Mouse (Mus musculus) limb, embryonic 12.5 days (tissue): ENCODE results near the gene St8sia1. TPM values are rescaled to one million over a fixed set of nuclear protein-coding genes. Genes with fewer than 3 reads are reported as not detected.
"Not testable (repeated sequence)": the region's sequence is repeated elsewhere in the genome, so short reads cannot be mapped to it uniquely, and the experiment has no call there.

ENCODE experiments used
- ATAC-seq: fragments of 200-750 bp; cut with Nextera tagmentation; 2 replicates; pipeline ENCODE4 v1.8.0; 2017; ENCODE audit warnings: low read depth, moderate TSS enrichment; ENCODE audit not compliant: insufficient number of reproducible peaks, insufficient read depth, low FRiP score, low TSS enrichment
- H3K27ac ChIP-seq: fragments of 300-500 bp; sonication (generic); 2 replicates; pipeline ENCODE4 v1.5.1; 2016; ENCODE audit warnings: mild to moderate bottlenecking, moderate library complexity
- H3K27me3 ChIP-seq: fragments of 300-500 bp; sonication (generic); 2 replicates; pipeline ENCODE4 v1.6.1; 2016; ENCODE audit warnings: mild to moderate bottlenecking, moderate library complexity
- H3K36me3 ChIP-seq: fragments of 300-500 bp; sonication (generic); 2 replicates; pipeline ENCODE4 v1.6.1; 2016; ENCODE audit warnings: mild to moderate bottlenecking, moderate library complexity
- H3K4me1 ChIP-seq: fragments of 300-500 bp; sonication (generic); replicated peaks from 2 replicates; pipeline ENCODE4 v1.6.1; 2016
- H3K4me2 ChIP-seq: fragments of 300-500 bp; sonication (generic); 2 replicates; pipeline ENCODE4 v1.6.1; 2016; ENCODE audit warnings: mild to moderate bottlenecking, moderate library complexity
- H3K4me3 ChIP-seq: fragments of 300-500 bp; sonication (generic); replicated peaks from 2 replicates; pipeline ENCODE4 v1.5.1; 2016; ENCODE audit warnings: mild to moderate bottlenecking
- H3K9ac ChIP-seq: fragments of 300-500 bp; sonication (generic); replicated peaks from 2 replicates; pipeline ENCODE4 v1.6.1; 2016; ENCODE audit warnings: mild to moderate bottlenecking, moderate library complexity
- H3K9me3 ChIP-seq: fragments of 300-500 bp; sonication (generic); 2 replicates; pipeline ENCODE4 v1.6.1; 2016; ENCODE audit warnings: mild to moderate bottlenecking, moderate library complexity
- WGBS: fragments of 180-500 bp; shearing (Covaris S2); methylation state at CpG from one replicate; pipeline ENCODE4 v1.1.7; 2016; 5-methylcytosine and 5-hydroxymethylcytosine counted together
- polyA plus RNA-seq: library from polyadenylated mRNA; unstranded; fragments of >200 nt; fragmentation: Nextera tagmentation; extraction: Ambion mirVana; gene quantifications from 2 replicates; pipeline ENCODE4 v1.2.1, GENCODE M21; 2016

St8sia1 gene
- polyA plus RNA-seq, 1 experiment from 2014 or later: 1.5 TPM

DNA sequence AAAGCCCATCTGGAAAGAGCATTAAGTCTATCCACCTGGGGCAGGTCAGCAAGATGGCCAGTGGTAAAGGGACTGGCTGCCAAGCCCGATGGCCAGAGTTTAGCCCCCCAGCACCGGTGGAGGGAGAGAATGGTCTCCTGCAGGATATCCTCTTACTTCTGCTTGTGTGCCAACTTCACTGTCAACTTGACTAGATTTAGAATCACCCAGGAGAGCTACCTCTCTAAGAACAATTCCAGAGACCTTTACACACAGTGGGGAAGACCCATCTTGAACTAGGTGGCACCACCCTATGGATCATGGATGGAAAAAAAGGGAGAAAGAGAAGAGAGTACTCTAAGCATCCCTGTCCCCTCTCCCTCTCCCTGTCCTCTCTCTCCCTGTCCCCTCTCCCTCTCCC lies 28.7 kb upstream of the St8sia1 start:
- no peak for ATAC-seq
- Histone ChIP-seq H3K9ac (no peak overlapping the region), H3K27me3 (no peaks in the 10 kb centered on the region), H3K4me1 (peaks cover 18% of the 10 kb centered on the region; the same call in 1 of the 2 replicates), H3K9me3 (no peaks in the 10 kb centered on the region), H3K4me3 (no peak overlapping the region), H3K4me2 (no peak overlapping the region), H3K27ac (no peak overlapping the region), H3K36me3 (no peaks in the 10 kb centered on the region)
- 64% methylated on average over 2 of the region's 2 CpGs for WGBS

- Histone ChIP-seq H3K9me3 (no peaks in the 10 kb centered on the region), H3K27me3 (no peaks in the 10 kb centered on the region), H3K36me3 (no peaks in the 10 kb centered on the region), H3K4me1 (peaks cover 18% of the 10 kb centered on the region; the same call in 1 of the 2 replicates), H3K9ac (no peak overlapping the region), H3K27ac (no peak overlapping the region), H3K4me2 (no peak overlapping the region), H3K4me3 (no peak overlapping the region)
- 44% methylated on average over 7 of the region's 7 CpGs for whole genome bisulfite sequencing
- ATAC-seq: no peak
Observed at GRCm38 (mm10) chr6:142992099-142992498, 27.8 kb upstream of the St8sia1 start.

GRCm38 (mm10) chr6:142991391-142992059 lies 27.3 kb upstream of the St8sia1 start:
- Histone ChIP-seq H3K4me3 (no peak overlapping the region), H3K4me2 (no peak overlapping the region), H3K9me3 (no peaks in the 10 kb centered on the region), H3K9ac (no peak overlapping the region), H3K36me3 (no peaks in the 10 kb centered on the region), H3K4me1 (peaks cover 18% of the 10 kb centered on the region; the same call in 1 of the 2 replicates), H3K27ac (no peak overlapping the region), H3K27me3 (no peaks in the 10 kb centered on the region)
- ATAC-seq: no peak
- 43% methylated on average over 7 of the region's 7 CpGs for WGBS

- H3K4me1 ChIP-seq: peaks cover 18% of the 10 kb centered on the region; the same call in 1 of the 2 replicates
- no peak overlapping the region for H3K4me3 ChIP-seq
- H3K27ac ChIP-seq: no peak overlapping the region
- WGBS: 79% methylated on average over 9 of the region's 9 CpGs
- no peaks in the 10 kb centered on the region for H3K36me3 ChIP-seq
- no peaks in the 10 kb centered on the region for H3K9me3 ChIP-seq
- H3K9ac ChIP-seq: no peak overlapping the region
- no peaks in the 10 kb centered on the region for H3K27me3 ChIP-seq
- H3K4me2 ChIP-seq: no peak overlapping the region
- no peak for ATAC-seq
Observed at GRCm38 (mm10) chr6:142990516-142990915, 26.3 kb upstream of the St8sia1 start.

- 91% methylated on average over 13 of the region's 13 CpGs for WGBS
- no peak overlapping the region for H3K4me3 ChIP-seq
- H3K9ac ChIP-seq: no peak overlapping the region
- H3K4me1 ChIP-seq: peaks cover 18% of the 10 kb centered on the region; the same call in 1 of the 2 replicates
- no peak overlapping the region for H3K4me2 ChIP-seq
- H3K9me3 ChIP-seq: no peaks in the 10 kb centered on the region
- H3K27me3 ChIP-seq: no peaks in the 10 kb centered on the region
- no peak for ATAC-seq
- no peak overlapping the region for H3K27ac ChIP-seq
- H3K36me3 ChIP-seq: no peaks in the 10 kb centered on the region
Observed at GRCm38 (mm10) chr6:142989495-142989894, 25.2 kb upstream of the St8sia1 start.

DNA sequence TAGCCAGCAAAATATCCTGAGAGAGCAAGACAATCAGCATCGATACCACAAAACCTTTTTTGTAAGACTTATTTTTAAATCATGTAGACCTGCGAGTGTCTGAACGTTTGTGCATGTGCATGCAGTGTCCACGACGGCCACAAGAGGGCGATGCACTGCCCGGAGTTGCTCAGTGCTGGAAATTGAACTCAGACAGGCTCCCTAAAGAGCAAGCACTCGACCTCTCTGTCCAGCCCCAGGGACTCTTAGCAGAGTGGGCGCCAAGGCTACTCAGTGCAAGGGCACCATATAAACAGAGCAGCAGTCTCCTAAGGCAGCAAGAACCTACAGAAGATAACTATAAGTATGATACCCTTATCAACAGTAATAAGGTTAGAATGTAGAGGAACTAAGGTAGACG lies 24.5 kb upstream of the St8sia1 start:
- H3K27ac ChIP-seq: no peak overlapping the region
- 30% methylated on average over 10 of the region's 10 CpGs for WGBS
- H3K9me3 ChIP-seq: no peaks in the 10 kb centered on the region
- no peak overlapping the region for H3K4me3 ChIP-seq
- H3K9ac ChIP-seq: no peak overlapping the region
- ATAC-seq: no peak
- H3K27me3 ChIP-seq: no peaks in the 10 kb centered on the region
- H3K4me2 ChIP-seq: no peak overlapping the region
- H3K4me1 ChIP-seq: peaks cover 14% of the 10 kb centered on the region; the same call in 1 of the 2 replicates
- H3K36me3 ChIP-seq: no peaks in the 10 kb centered on the region

- no peak for ATAC-seq
- 61% methylated on average over 6 of the region's 6 CpGs for WGBS
- no peaks in the 10 kb centered on the region for H3K36me3 ChIP-seq
- no peak overlapping the region for H3K9ac ChIP-seq
- no peak overlapping the region for H3K27ac ChIP-seq
- H3K4me3 ChIP-seq: no peak overlapping the region
- no peaks in the 10 kb centered on the region for H3K27me3 ChIP-seq
- H3K9me3 ChIP-seq: no peaks in the 10 kb centered on the region
- H3K4me2 ChIP-seq: no peak overlapping the region
- H3K4me1 ChIP-seq: peaks cover 11% of the 10 kb centered on the region; the same call in 1 of the 2 replicates
Observed at GRCm38 (mm10) chr6:142988231-142988630, 24.0 kb upstream of the St8sia1 start.

DNA sequence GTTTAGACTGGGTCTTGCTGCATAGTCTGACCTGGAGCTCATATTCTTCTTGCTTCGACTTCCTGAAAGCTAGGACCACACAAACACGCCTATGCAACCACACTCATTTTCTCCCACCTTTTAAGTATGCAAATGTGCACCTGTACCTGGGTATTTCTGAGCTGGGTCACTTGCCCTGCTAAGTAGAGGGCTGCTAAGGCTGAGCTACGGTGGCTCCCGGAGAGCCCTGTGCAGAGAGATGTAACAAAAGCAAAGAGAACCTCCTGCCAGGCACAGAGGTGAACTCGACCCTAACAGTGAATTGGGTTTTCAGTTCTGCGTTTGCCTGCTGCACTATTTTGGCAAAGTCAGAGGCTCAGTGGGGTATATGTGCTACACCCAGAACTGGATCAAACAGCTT lies 23.4 kb upstream of the St8sia1 start:
- H3K27ac ChIP-seq: no peak overlapping the region
- no peaks in the 10 kb centered on the region for H3K9me3 ChIP-seq
- WGBS: 81% methylated on average over 6 of the region's 6 CpGs
- H3K4me2 ChIP-seq: no peak overlapping the region
- peaks cover 11% of the 10 kb centered on the region; the same call in 1 of the 2 replicates for H3K4me1 ChIP-seq
- no peaks in the 10 kb centered on the region for H3K36me3 ChIP-seq
- H3K4me3 ChIP-seq: no peak overlapping the region
- H3K9ac ChIP-seq: no peak overlapping the region
- no peaks in the 10 kb centered on the region for H3K27me3 ChIP-seq
- no peak for ATAC-seq

- 86% methylated on average over 9 of the region's 9 CpGs for WGBS
- H3K36me3 ChIP-seq, H3K4me3 ChIP-seq, H3K9me3 ChIP-seq, H3K27ac ChIP-seq, ATAC-seq, H3K27me3 ChIP-seq, H3K4me1 ChIP-seq, H3K9ac ChIP-seq, H3K4me2 ChIP-seq: not testable (repeated sequence)
Observed at GRCm38 (mm10) chr6:142986706-142987105, 22.5 kb upstream of the St8sia1 start.

GRCm38 (mm10) chr6:142985561-142986238 lies 21.4 kb upstream of the St8sia1 start:
- not testable (repeated sequence) for H3K27ac ChIP-seq, H3K9ac ChIP-seq, H3K4me2 ChIP-seq, H3K4me1 ChIP-seq, H3K9me3 ChIP-seq, H3K36me3 ChIP-seq, H3K4me3 ChIP-seq, H3K27me3 ChIP-seq, ATAC-seq
- 94% methylated on average over 9 of the region's 9 CpGs for WGBS

- Histone ChIP-seq H3K4me2 (no peak overlapping the region), H3K9me3 (peaks cover 3% of the 10 kb centered on the region; the same call in 1 of the 2 replicates), H3K27me3 (no peaks in the 10 kb centered on the region), H3K4me3 (no peak overlapping the region), H3K27ac (no peak overlapping the region), H3K4me1 (no peaks in the 10 kb centered on the region; the same call in none of the 2 replicates), H3K9ac (no peak overlapping the region), H3K36me3 (no peaks in the 10 kb centered on the region)
- WGBS: 42% methylated on average over 6 of the region's 6 CpGs
- no peak for ATAC-seq
Observed at GRCm38 (mm10) chr6:142979665-142980660, 15.7 kb upstream of the St8sia1 start.
